Mouse (Mus musculus) liver, embryonic 11.5 days (tissue): Measurements from ENCODE around the gene Sfmbt1. TPM values are rescaled to one million over a fixed set of nuclear protein-coding genes. Genes with fewer than 3 reads are reported as not detected.
A peak's percentile ranks its signal among the peaks of the same experiment; 100 is the strongest.

ENCODE experiments used
- ATAC-seq: fragments of 200-750 bp; cut with Nextera tagmentation; replicated peaks from 2 replicates; pipeline ENCODE4 v1.8.0; 2017; ENCODE audit warnings: moderate number of reproducible peaks, mild to moderate bottlenecking, moderate TSS enrichment, moderate library complexity; ENCODE audit not compliant: low FRiP score
- DNase-seq: peaks from one replicate; pipeline ENCODE4 v3.0.0-alpha.2; 2017; ENCODE audit warnings: low spot score
- H3K27ac ChIP-seq: fragments of 300-500 bp; sonication (generic); 2 replicates; pipeline ENCODE4 v1.5.1; 2014; ENCODE audit warnings: mild to moderate bottlenecking, low read depth, low read length, control low read depth
- H3K27me3 ChIP-seq: fragments of 300-500 bp; sonication (generic); replicated peaks from 2 replicates; pipeline ENCODE4 v1.6.1; 2014; ENCODE audit warnings: low read length, mixed read lengths; ENCODE audit not compliant: control insufficient read depth, insufficient read depth
- H3K36me3 ChIP-seq: fragments of 300-500 bp; sonication (generic); 2 replicates; pipeline ENCODE4 v1.6.1; 2014; ENCODE audit warnings: mild to moderate bottlenecking, low read length, moderate library complexity, mixed read lengths; ENCODE audit not compliant: control insufficient read depth, insufficient read depth
- H3K4me1 ChIP-seq: fragments of 300-500 bp; sonication (generic); replicated peaks from 2 replicates; pipeline ENCODE4 v1.6.1; 2014; ENCODE audit warnings: low read length, mixed read lengths; ENCODE audit not compliant: control insufficient read depth, insufficient read depth
- H3K4me2 ChIP-seq: fragments of 300-500 bp; sonication (generic); 2 replicates; pipeline ENCODE4 v1.6.1; 2014; ENCODE audit warnings: mild to moderate bottlenecking, control low read depth, moderate library complexity
- H3K4me3 ChIP-seq: fragments of 300-500 bp; sonication (generic); 2 replicates; pipeline ENCODE4 v1.5.1; 2014; ENCODE audit warnings: low read depth, low read length, control low read depth
- H3K9ac ChIP-seq: fragments of 300-500 bp; sonication (generic); 2 replicates; pipeline ENCODE4 v1.6.1; 2014; ENCODE audit warnings: low read depth, low read length, control low read depth
- H3K9me3 ChIP-seq: fragments of 300-500 bp; sonication (generic); 2 replicates; pipeline ENCODE4 v1.6.1; 2016; ENCODE audit warnings: low read length, inconsistent platforms, mixed read lengths; ENCODE audit not compliant: control insufficient read depth
- WGBS: fragments of 180-500 bp; shearing (Covaris S2); extraction: QIAGEN DNeasy Blood & Tissue Kit; methylation state at CpG from one replicate; pipeline ENCODE4 v1.1.7; 2014; 5-methylcytosine and 5-hydroxymethylcytosine counted together
- polyA plus RNA-seq: library from polyadenylated mRNA; unstranded; fragments of >200 nt; fragmentation: Nextera tagmentation; extraction: Ambion mirVana; gene quantifications from 2 replicates; pipeline ENCODE4 v1.2.1, GENCODE M21; 2014

Gene Sfmbt1
- polyA plus RNA-seq, 1 experiment from 2014 or later = 23.0 TPM

GRCm38 (mm10) chr14:30862368-30862767 is 147.7 kb downstream of the Sfmbt1 start:
- no peaks in the 10 kb centered on the region for H3K36me3 ChIP-seq
- no peak for ATAC-seq
- no peak overlapping the region for H3K4me3 ChIP-seq
- H3K4me1 ChIP-seq = peaks cover 2% of the 10 kb centered on the region; the same call in 1 of the 2 replicates
- no peaks in the 10 kb centered on the region for H3K9me3 ChIP-seq
- no peak overlapping the region for H3K4me2 ChIP-seq
- no peak overlapping the region; the same call in 1 of the 2 replicates for H3K9ac ChIP-seq
- H3K27me3 ChIP-seq = no peaks in the 10 kb centered on the region
- peak overlapping the region; percentile 50; the same call in 1 of the 2 replicates for H3K27ac ChIP-seq
- 80% methylated on average over 9 of the region's 9 CpGs for WGBS
- DNase-seq = no peak

GRCm38 (mm10) chr14:30865311-30865710 is 150.7 kb downstream of the Sfmbt1 start:
- 68% methylated on average over 3 of the region's 3 CpGs for WGBS
- H3K9me3 ChIP-seq = no peaks in the 10 kb centered on the region
- no peak overlapping the region for H3K27ac ChIP-seq
- H3K36me3 ChIP-seq = no peaks in the 10 kb centered on the region
- H3K4me1 ChIP-seq = peaks cover 9% of the 10 kb centered on the region
- ATAC-seq (no peak), DNase-seq (no peak)
- no peaks in the 10 kb centered on the region for H3K27me3 ChIP-seq
- no peak overlapping the region for H3K4me2 ChIP-seq
- H3K9ac ChIP-seq = no peak overlapping the region
- H3K4me3 ChIP-seq = no peak overlapping the region

DNA sequence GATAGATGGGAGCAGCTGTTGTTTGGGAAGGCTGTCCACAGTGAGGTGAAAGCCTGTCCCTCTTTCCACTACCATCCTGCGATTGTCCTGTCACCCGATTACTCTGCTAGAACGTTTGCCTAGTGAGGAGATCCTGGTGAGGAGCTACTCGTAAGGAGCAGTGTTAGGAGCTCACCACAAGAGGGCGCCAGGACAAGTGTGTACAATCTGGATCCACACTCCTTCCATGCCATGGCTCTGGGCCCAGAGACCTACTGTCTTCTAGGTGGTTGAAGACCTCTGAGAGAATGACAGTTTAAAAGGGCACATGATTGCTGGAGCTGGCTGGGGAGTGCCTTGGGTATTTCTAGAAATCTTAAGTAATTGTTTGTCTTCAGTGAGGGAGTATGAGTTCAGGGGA is 152.4 kb downstream of the Sfmbt1 start:
- peaks cover 16% of the 10 kb centered on the region for H3K4me1 ChIP-seq
- no peak overlapping the region for H3K9ac ChIP-seq
- no peaks in the 10 kb centered on the region for H3K27me3 ChIP-seq
- no peak overlapping the region for H3K4me3 ChIP-seq
- no peaks in the 10 kb centered on the region for H3K36me3 ChIP-seq
- DNase-seq = peak; percentile 60
- no peaks in the 10 kb centered on the region for H3K9me3 ChIP-seq
- H3K27ac ChIP-seq = no peak overlapping the region
- peak; percentile 33; the same call in 1 of the 2 replicates for ATAC-seq
- 30% methylated on average over 5 of the region's 5 CpGs for WGBS
- no peak overlapping the region for H3K4me2 ChIP-seq

DNA sequence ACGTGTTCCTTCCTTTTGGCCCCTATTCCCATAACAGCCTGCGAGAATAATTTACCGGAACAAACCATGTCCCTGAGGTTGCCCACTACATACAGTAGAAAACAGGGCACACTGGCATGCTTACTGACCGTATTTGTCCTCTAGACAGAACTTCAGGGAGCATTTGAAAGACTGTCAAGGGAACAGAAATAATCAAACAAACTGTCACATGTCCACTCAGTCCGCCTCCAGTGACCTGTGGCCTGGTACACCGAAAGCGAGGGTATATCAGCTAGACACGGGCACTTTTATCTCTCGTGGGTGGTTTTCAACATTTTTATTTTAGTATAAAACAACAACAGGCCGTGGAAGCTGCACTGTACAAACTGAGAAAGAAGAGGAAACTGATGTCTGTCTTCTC is 154.2 kb downstream of the Sfmbt1 start:
- WGBS = 75% methylated on average over 10 of the region's 10 CpGs
- H3K9me3 ChIP-seq = no peaks in the 10 kb centered on the region
- peaks cover 3% of the 10 kb centered on the region; the same call in 1 of the 2 replicates for H3K36me3 ChIP-seq
- H3K4me2 ChIP-seq = no peak overlapping the region
- peaks cover 20% of the 10 kb centered on the region for H3K4me1 ChIP-seq
- H3K4me3 ChIP-seq = no peak overlapping the region
- H3K9ac ChIP-seq = no peak overlapping the region
- DNase-seq (no peak), ATAC-seq (no peak)
- no peak overlapping the region for H3K27ac ChIP-seq
- no peaks in the 10 kb centered on the region for H3K27me3 ChIP-seq

- H3K4me1 ChIP-seq = peaks cover 25% of the 10 kb centered on the region
- no peak overlapping the region for H3K9ac ChIP-seq
- H3K27me3 ChIP-seq = no peaks in the 10 kb centered on the region
- H3K4me2 ChIP-seq = no peak overlapping the region
- 83% methylated on average over 8 of the region's 8 CpGs for WGBS
- ATAC-seq (no peak), DNase-seq (no peak)
- H3K4me3 ChIP-seq = no peak overlapping the region
- H3K36me3 ChIP-seq = peaks cover 5% of the 10 kb centered on the region; the same call in 1 of the 2 replicates
- H3K9me3 ChIP-seq = no peaks in the 10 kb centered on the region
- H3K27ac ChIP-seq = 0 out of 2 replicates have a peak overlapping the region, but pooled peaks have one; percentile 70
These were observed 154.7 kb downstream of the Sfmbt1 start for GRCm38 (mm10) chr14:30869391-30869801.

GRCm38 (mm10) chr14:30870206-30871147 is 155.8 kb downstream of the Sfmbt1 start:
- no peak for DNase-seq
- WGBS = 70% methylated on average over 25 of the region's 25 CpGs
- H3K4me1 ChIP-seq = peaks cover 32% of the 10 kb centered on the region
- peak overlapping the region; percentile 70 for H3K27ac ChIP-seq
- 0 out of 2 replicates have a peak overlapping the region, but pooled peaks have one; percentile 15 for H3K9ac ChIP-seq
- H3K4me3 ChIP-seq = no peak overlapping the region
- H3K4me2 ChIP-seq = no peak overlapping the region; the same call in 1 of the 2 replicates
- no peak for ATAC-seq
- H3K36me3 ChIP-seq = peaks cover 6% of the 10 kb centered on the region; the same call in 1 of the 2 replicates
- H3K9me3 ChIP-seq = no peaks in the 10 kb centered on the region
- no peaks in the 10 kb centered on the region for H3K27me3 ChIP-seq

Other genes starting within 250 kb of the Sfmbt1 start
- gene Dcp1a, start 235.3 kb upstream of the Sfmbt1 start, polyA plus RNA-seq = 26.8 and 29.1 TPM in 2 replicates
- 0.99 and 1.2 TPM in 2 replicates for gene Cacna1d, start 223.4 kb upstream of the Sfmbt1 start, polyA plus RNA-seq
- gene Tkt, start 166.5 kb upstream of the Sfmbt1 start, polyA plus RNA-seq = 184 and 210 TPM in 2 replicates
- gene Prkcd, start 88.6 kb upstream of the Sfmbt1 start, polyA plus RNA-seq = 34.7 and 38.4 TPM in 2 replicates
- gene Rft1, start 60.5 kb upstream of the Sfmbt1 start, polyA plus RNA-seq = 9.7 and 9.8 TPM in 2 replicates
- 22.6 and 26.1 TPM in 2 replicates for gene Tmem110, start 110.7 kb downstream of the Sfmbt1 start, polyA plus RNA-seq
- 0.25 and 0.45 TPM in 2 replicates for gene Mustn1, start 164.4 kb downstream of the Sfmbt1 start, polyA plus RNA-seq
- 3.4 and 4.4 TPM in 2 replicates for gene Itih4, start 171.6 kb downstream of the Sfmbt1 start, polyA plus RNA-seq
- gene Itih3, start 208.9 kb downstream of the Sfmbt1 start, polyA plus RNA-seq = 57.8 and 64.8 TPM in 2 replicates
- gene Itih1, start 228.4 kb downstream of the Sfmbt1 start, polyA plus RNA-seq = 16.3 and 17.4 TPM in 2 replicates
- gene Nek4, start 236.5 kb downstream of the Sfmbt1 start, polyA plus RNA-seq = 13.2 and 14.3 TPM in 2 replicates